Mouse (Mus musculus) lung, postnatal 0 days (tissue): ENCODE data around the gene Adgrl1. TPM values are rescaled to one million over a fixed set of nuclear protein-coding genes. Genes with fewer than 3 reads are reported as not detected.
A peak's percentile ranks its signal among the peaks of the same experiment; 100 is the strongest.

Experiments used
- ATAC-seq: fragments of 200-750 bp; cut with Nextera tagmentation; 2 replicates; pipeline ENCODE4 v1.8.0; 2017; ENCODE audit warnings: moderate library complexity
- DNase-seq: peaks from one replicate; pipeline ENCODE4 v3.0.0-alpha.2; 2016; ENCODE audit warnings: low spot score
- H3K27ac ChIP-seq: fragments of 300-500 bp; sonication (generic); 2 replicates; pipeline ENCODE4 v1.5.1; 2014; ENCODE audit warnings: antibody characterized with exemption, mild to moderate bottlenecking, low read length, mixed read lengths
- H3K27me3 ChIP-seq: fragments of 300-500 bp; sonication (generic); replicated peaks from 2 replicates; pipeline ENCODE4 v1.6.1; 2014; ENCODE audit warnings: low read length, mixed read lengths; ENCODE audit not compliant: insufficient read depth
- H3K36me3 ChIP-seq: fragments of 300-500 bp; sonication (generic); 2 replicates; pipeline ENCODE4 v1.6.1; 2014; ENCODE audit warnings: low read length, mixed read lengths; ENCODE audit not compliant: insufficient read depth
- H3K4me1 ChIP-seq: fragments of 300-500 bp; sonication (generic); 2 replicates; pipeline ENCODE4 v1.6.1; 2014; ENCODE audit warnings: antibody characterized with exemption, low read depth, low read length, mixed read lengths; ENCODE audit not compliant: insufficient read depth
- H3K4me2 ChIP-seq: fragments of 300-500 bp; sonication (generic); replicated peaks from 2 replicates; pipeline ENCODE4 v1.6.1; 2014; ENCODE audit warnings: low read depth, mild to moderate bottlenecking, low read length, moderate library complexity, mixed read lengths
- H3K4me3 ChIP-seq: fragments of 300-500 bp; sonication (generic); 2 replicates; pipeline ENCODE4 v1.5.1; 2014; ENCODE audit warnings: low read depth, low read length
- H3K9ac ChIP-seq: fragments of 300-500 bp; sonication (generic); replicated peaks from 2 replicates; pipeline ENCODE4 v1.6.1; 2014; ENCODE audit warnings: low read depth, mild to moderate bottlenecking
- H3K9me3 ChIP-seq: fragments of 300-500 bp; sonication (generic); 2 replicates; pipeline ENCODE4 v1.6.1; 2016; ENCODE audit warnings: low read length, mixed read lengths
- CTCF ChIP-seq: IDR thresholded peaks from 2 replicates; pipeline ENCODE4 v1.5.1; 2016; ENCODE audit warnings: antibody characterized with exemption, mild to moderate bottlenecking
- EP300 ChIP-seq: IDR thresholded peaks from 2 replicates; pipeline ENCODE4 v1.6.1; 2016; ENCODE audit warnings: antibody characterized with exemption, mild to moderate bottlenecking, control low read depth
- WGBS: fragments of 180-500 bp; shearing (Covaris S2); extraction: QIAGEN DNeasy Blood & Tissue Kit; methylation state at CpG from one replicate; pipeline ENCODE4 v1.1.7; 2014; 5-methylcytosine and 5-hydroxymethylcytosine counted together
- polyA plus RNA-seq: library from polyadenylated mRNA; unstranded; fragments of >200 nt; fragmentation: Nextera tagmentation; extraction: Ambion mirVana; gene quantifications from 2 replicates; pipeline ENCODE4 v1.2.1, GENCODE M21; 2015

Gene Adgrl1
- polyA plus RNA-seq, 1 experiment from 2014 or later: 11.4 TPM

GRCm38 (mm10) chr8:83911809-83912731, 12.2 kb downstream of the Adgrl1 start:
- 54% methylated on average over 5 of the region's 5 CpGs for WGBS
- no peak overlapping the region for H3K4me2 ChIP-seq
- H3K36me3 ChIP-seq: no peaks in the 10 kb centered on the region
- no peaks in the 10 kb centered on the region for H3K9me3 ChIP-seq
- ATAC-seq: peak; percentile 71
- TF ChIP-seq EP300 (no peak), CTCF (no peak)
- DNase-seq: peak; percentile 77
- no peak overlapping the region for H3K27ac ChIP-seq
- no peaks in the 10 kb centered on the region for H3K27me3 ChIP-seq
- peaks cover 12% of the 10 kb centered on the region; the same call in 1 of the 2 replicates for H3K4me1 ChIP-seq
- H3K4me3 ChIP-seq: no peak overlapping the region
- H3K9ac ChIP-seq: no peak overlapping the region

- TF ChIP-seq CTCF (no peak), EP300 (no peak)
- no peak overlapping the region for H3K27ac ChIP-seq
- 85% methylated on average over 3 of the region's 3 CpGs for WGBS
Observed at GRCm38 (mm10) chr8:83914232-83914631, 14.3 kb downstream of the Adgrl1 start.

GRCm38 (mm10) chr8:83914860-83915259, 15.0 kb downstream of the Adgrl1 start:
- H3K36me3 ChIP-seq: no peaks in the 10 kb centered on the region
- no peak for TF ChIP-seq CTCF
- no peak for TF ChIP-seq EP300
- no peak for DNase-seq
- H3K9me3 ChIP-seq: no peaks in the 10 kb centered on the region
- no peak overlapping the region for H3K9ac ChIP-seq
- H3K27ac ChIP-seq: no peak overlapping the region
- no peak; the same call in 1 of the 2 replicates for ATAC-seq
- peaks cover 9% of the 10 kb centered on the region; the same call in 1 of the 2 replicates for H3K4me1 ChIP-seq
- no peak overlapping the region for H3K4me2 ChIP-seq
- WGBS: 38% methylated on average over 4 of the region's 5 CpGs
- no peaks in the 10 kb centered on the region for H3K27me3 ChIP-seq
- H3K4me3 ChIP-seq: no peak overlapping the region

More at GRCm38 (mm10) chr8:83914232-83914631, 14.3 kb downstream of the Adgrl1 start:
- Histone ChIP-seq H3K4me2 (no peak overlapping the region), H3K9me3 (no peaks in the 10 kb centered on the region), H3K27me3 (no peaks in the 10 kb centered on the region), H3K9ac (no peak overlapping the region), H3K4me1 (peaks cover 12% of the 10 kb centered on the region; the same call in 1 of the 2 replicates), H3K4me3 (no peak overlapping the region), H3K36me3 (no peaks in the 10 kb centered on the region)
- DNase-seq: no peak
- ATAC-seq: no peak

GRCm38 (mm10) chr8:83916015-83916414, 16.1 kb downstream of the Adgrl1 start:
- Histone ChIP-seq H3K27ac (no peak overlapping the region), H3K9ac (no peak overlapping the region), H3K4me1 (peaks cover 9% of the 10 kb centered on the region; the same call in 1 of the 2 replicates), H3K4me3 (no peak overlapping the region), H3K27me3 (no peaks in the 10 kb centered on the region), H3K36me3 (no peaks in the 10 kb centered on the region), H3K9me3 (no peaks in the 10 kb centered on the region), H3K4me2 (no peak overlapping the region)
- WGBS: 73% methylated on average over 5 of the region's 5 CpGs
- ATAC-seq (no peak), DNase-seq (no peak)
- no peak for TF ChIP-seq EP300

GRCm38 (mm10) chr8:83917566-83917965, 17.7 kb downstream of the Adgrl1 start:
- Histone ChIP-seq H3K27me3 (no peaks in the 10 kb centered on the region), H3K9ac (no peak overlapping the region), H3K4me1 (peaks cover 7% of the 10 kb centered on the region; the same call in 1 of the 2 replicates), H3K4me3 (no peak overlapping the region), H3K9me3 (no peaks in the 10 kb centered on the region), H3K27ac (no peak overlapping the region), H3K4me2 (no peak overlapping the region), H3K36me3 (0 out of 2 replicates have a peak, but pooled peaks cover 7% of the 10 kb centered on the region)
- 50% methylated on average over 6 of the region's 6 CpGs for WGBS
- ATAC-seq: peak; percentile 33
- no peak for TF ChIP-seq EP300
- TF ChIP-seq CTCF: no peak
- peak; percentile 37 for DNase-seq

GRCm38 (mm10) chr8:83921558-83921957, 21.7 kb downstream of the Adgrl1 start:
- H3K9me3 ChIP-seq: no peaks in the 10 kb centered on the region
- H3K27ac ChIP-seq: no peak overlapping the region
- H3K36me3 ChIP-seq: peaks cover 17% of the 10 kb centered on the region
- TF ChIP-seq EP300: no peak
- peak; percentile 95 for TF ChIP-seq CTCF
- H3K4me3 ChIP-seq: no peak overlapping the region
- H3K27me3 ChIP-seq: no peaks in the 10 kb centered on the region
- H3K4me1 ChIP-seq: no peaks in the 10 kb centered on the region
- ATAC-seq: peak; percentile 41; the same call in 1 of the 2 replicates
- H3K9ac ChIP-seq: no peak overlapping the region
- peak; percentile 79 for DNase-seq
- H3K4me2 ChIP-seq: no peak overlapping the region
- 60% methylated on average over 3 of the region's 3 CpGs for WGBS
